Mouse (Mus musculus): ENCODE measurements around the gene Adam8.

GRCm38 (mm10) chr7:140036281-140037170 lies 44.2 kb upstream of the Adam8 start, which contains the start of the genes Zfp511 and Tubgcp2:
- TF ChIP-seq CTCF (IDR thresholded peaks at IDR 0.05; ENCODE audit: low read depth) (no peak), EP300 (optimal IDR thresholded peaks at IDR 0.05) (no peak)
